Mouse (Mus musculus): ENCODE data around the gene Arl6ip6.

- TF ChIP-seq CTCF (IDR thresholded peaks at IDR 0.05; ENCODE audit: borderline replicate concordance, extremely low read depth, insufficient read depth, insufficient read length): no peak
- no peak for TF ChIP-seq POLR2A (IDR thresholded peaks at IDR 0.05; ENCODE audit: borderline replicate concordance, extremely low read depth, insufficient read depth, insufficient read length, poor library complexity, severe bottlenecking)
These were observed 4.9 kb downstream of the Arl6ip6 start for GRCm38 (mm10) chr2:53196431-53196830.
